Mouse (Mus musculus): ENCODE data around the gene Pdzd2.

Gene Pdzd2

GRCm38 (mm10) chr15:12571168-12571567, 168.6 kb downstream of the Pdzd2 start:
- no peak for DNase-seq

GRCm38 (mm10) chr15:12566637-12567440, 172.9 kb downstream of the Pdzd2 start:
- no peak for DNase-seq

GRCm38 (mm10) chr15:12565281-12565680, 174.4 kb downstream of the Pdzd2 start:
- DNase-seq = peak in 1 of 2 experiments; percentile 11

GRCm38 (mm10) chr15:12560505-12560904, 179.2 kb downstream of the Pdzd2 start:
- no peak for DNase-seq

GRCm38 (mm10) chr15:12557663-12558436, 181.9 kb downstream of the Pdzd2 start:
- no peak for DNase-seq

GRCm38 (mm10) chr15:12553211-12553610, 186.5 kb downstream of the Pdzd2 start:
- DNase-seq = no peak

- no peak for DNase-seq
Observed at GRCm38 (mm10) chr15:12550919-12551318, 188.8 kb downstream of the Pdzd2 start.

GRCm38 (mm10) chr15:12550376-12550775, 189.3 kb downstream of the Pdzd2 start:
- peak in 1 of 2 experiments; percentile 9 for DNase-seq

- DNase-seq = peak; percentile 57 to 72
Observed at GRCm38 (mm10) chr15:12549919-12550305, 189.8 kb downstream of the Pdzd2 start.

GRCm38 (mm10) chr15:12549271-12549918, 190.3 kb downstream of the Pdzd2 start:
- peak in 1 of 2 experiments; percentile 11 for DNase-seq

GRCm38 (mm10) chr15:12548696-12549095, 191.0 kb downstream of the Pdzd2 start:
- no peak for DNase-seq

- no peak for DNase-seq
Observed at GRCm38 (mm10) chr15:12547640-12548405, 191.9 kb downstream of the Pdzd2 start.

GRCm38 (mm10) chr15:12546781-12547180, 192.9 kb downstream of the Pdzd2 start:
- DNase-seq = no peak

- DNase-seq = peak; percentile 14 to 27
Observed at GRCm38 (mm10) chr15:12545671-12546070, 194.1 kb downstream of the Pdzd2 start.

- DNase-seq = no peak
Observed at GRCm38 (mm10) chr15:12545220-12545619, 194.5 kb downstream of the Pdzd2 start.

- no peak for DNase-seq
Observed at GRCm38 (mm10) chr15:12543686-12544325, 195.9 kb downstream of the Pdzd2 start.

- no peak for DNase-seq
Observed at GRCm38 (mm10) chr15:12542316-12542715, 197.4 kb downstream of the Pdzd2 start.

- DNase-seq = no peak
Observed at GRCm38 (mm10) chr15:12539618-12540302, 200.0 kb downstream of the Pdzd2 start.

GRCm38 (mm10) chr15:12533254-12533653, 206.5 kb downstream of the Pdzd2 start:
- no peak for DNase-seq

GRCm38 (mm10) chr15:12532568-12532967, 207.2 kb downstream of the Pdzd2 start:
- no peak for DNase-seq

GRCm38 (mm10) chr15:12522810-12523209, 216.9 kb downstream of the Pdzd2 start:
- DNase-seq = peak in 1 of 2 experiments; percentile 23

Data from kidney, adult 8-10 months (tissue).